8 mouse cellular contexts compared by ENCODE assay signal in the genomic region with DNA sequence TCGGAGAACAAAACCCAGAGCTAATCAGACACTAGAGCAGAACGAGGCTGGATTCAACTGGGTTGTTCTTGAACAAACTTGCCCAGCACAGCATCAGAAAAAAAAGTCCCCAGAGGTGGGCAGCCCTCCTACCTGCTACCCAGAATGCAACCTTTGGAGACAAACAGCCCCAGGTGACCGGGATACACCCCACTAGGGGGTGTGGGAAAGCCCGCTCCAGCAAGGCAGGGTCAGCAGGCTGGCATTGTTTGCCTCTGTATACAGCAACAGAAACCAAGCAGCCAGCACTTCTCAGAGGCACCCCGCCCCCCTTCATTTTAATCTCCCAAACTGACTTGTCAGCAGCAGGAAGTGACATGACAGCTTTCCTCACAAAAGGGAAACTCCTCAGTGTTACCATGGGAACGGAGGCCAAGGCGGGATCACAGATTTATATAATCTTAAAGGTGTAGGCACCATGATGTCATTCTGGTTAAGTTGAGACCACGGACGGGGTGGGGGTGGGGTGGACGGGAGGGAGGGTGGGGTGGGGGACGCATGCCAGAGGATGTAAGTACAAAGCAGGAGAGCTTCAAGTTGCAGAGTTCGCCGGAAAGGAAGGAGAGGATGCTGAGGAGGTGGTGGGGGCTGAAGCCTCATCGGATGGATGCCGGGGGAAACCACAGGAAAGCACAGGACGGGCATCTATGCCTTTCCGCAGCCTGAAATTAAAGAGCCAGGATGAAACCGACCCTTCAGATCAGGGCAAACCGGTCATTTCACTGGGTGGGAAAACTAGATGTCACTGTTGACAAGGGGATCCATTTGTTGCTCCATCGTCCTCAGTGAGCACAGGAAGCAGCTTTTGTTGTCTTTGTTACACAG. TPM values are rescaled to one million over a fixed set of nuclear protein-coding genes. Genes with fewer than 3 reads are reported as not detected.
DNase-seq lines count a peak whose midpoint lies in the region; ATAC-seq and TF ChIP-seq lines count a peak whose summit lies in the region.

No protein-coding gene starts in this region.

- H3K4me1 ChIP-seq in G1E (ENCODE audit: insufficient read depth, low read depth, low read length), result peaks cover 31% of the 10 kb centered on the region
- peaks cover 4% of the 10 kb centered on the region; the same call in 1 of the 2 replicates for H3K4me1 ChIP-seq in brown adipose tissue, adult 24 weeks (ENCODE audit: control insufficient read depth, insufficient read depth, insufficient read length, low read length)
- peaks cover 45% of the 10 kb centered on the region for H3K4me1 ChIP-seq in forebrain, embryonic 14.5 days (ENCODE audit: control insufficient read depth, insufficient read depth, low read length)
- H3K4me1 ChIP-seq in hindbrain, embryonic 10.5 days (replicated peaks), result peaks cover 60% of the 10 kb centered on the region
- peaks cover 58% of the 10 kb centered on the region for H3K4me1 ChIP-seq in lung, embryonic 15.5 days
- peaks cover 26% of the 10 kb centered on the region for H3K4me1 ChIP-seq in olfactory bulb, adult 2 months (ENCODE audit: control insufficient read depth, insufficient read depth, low read length)

- peak overlapping the region; percentile 94 for H3K4me2 ChIP-seq in forebrain, embryonic 14.5 days (ENCODE audit: low read length)
- peak overlapping the region; percentile 88 for H3K4me2 ChIP-seq in lung, embryonic 15.5 days

- WGBS in forebrain, embryonic 14.5 days, result under 1% methylated on average over 20 of the region's 20 CpGs
- 3% methylated on average over 20 of the region's 20 CpGs for WGBS in hindbrain, embryonic 10.5 days
- 3% methylated on average over 20 of the region's 20 CpGs for WGBS in lung, embryonic 15.5 days
- WGBS in olfactory bulb, adult 2 months, result 5% methylated on average over 20 of the region's 20 CpGs

- H3K27ac ChIP-seq in brown adipose tissue, adult 24 weeks (replicated peaks; ENCODE audit: low read depth, low read length), result peak overlapping the region; percentile 87
- peak overlapping the region; percentile 93 for H3K27ac ChIP-seq in forebrain, embryonic 14.5 days (ENCODE audit: low read depth, low read length)
- H3K27ac ChIP-seq in hindbrain, embryonic 10.5 days, result peak overlapping the region; percentile 95
- peak overlapping the region; percentile 95 for H3K27ac ChIP-seq in lung, embryonic 15.5 days
- peak overlapping the region; percentile 82 for H3K27ac ChIP-seq in olfactory bulb, adult 2 months (ENCODE audit: insufficient read depth, low read depth, low read length)

- H3K9me3 ChIP-seq in G1E (replicated peaks), result no peaks in the 10 kb centered on the region
- H3K9me3 ChIP-seq in forebrain, embryonic 14.5 days (replicated peaks; ENCODE audit: control insufficient read depth, low read length), result no peaks in the 10 kb centered on the region
- H3K9me3 ChIP-seq in hindbrain, embryonic 10.5 days, result no peaks in the 10 kb centered on the region
- H3K9me3 ChIP-seq in lung, embryonic 15.5 days, result no peaks in the 10 kb centered on the region

- no peak overlapping the region for H3K4me3 ChIP-seq in G1E (ENCODE audit: low read depth, low read length)
- peak overlapping the region; percentile 41 for H3K4me3 ChIP-seq in brown adipose tissue, adult 24 weeks (ENCODE audit: insufficient read depth, low read depth, low read length)
- peak overlapping the region; percentile 31 for H3K4me3 ChIP-seq in forebrain, embryonic 14.5 days (ENCODE audit: low read depth, low read length)
- H3K4me3 ChIP-seq in hindbrain, embryonic 10.5 days, result peak overlapping the region; percentile 48
- peak overlapping the region; percentile 12 for H3K4me3 ChIP-seq in lung, embryonic 15.5 days
- H3K4me3 ChIP-seq in olfactory bulb, adult 2 months (ENCODE audit: insufficient read depth, low read depth, low read length), result peak overlapping the region; percentile 9

- TF ChIP-seq POLR2A in olfactory bulb, adult 2 months (IDR thresholded peaks at IDR 0.05; ENCODE audit: insufficient read depth, low read depth, low read length), result no peak

- DNase-seq in G1E (ENCODE audit: low spot score), result no peak
- peak; percentile 98 for DNase-seq in forebrain, embryonic 14.5 days (ENCODE audit: low spot score)
- peak; percentile 89 for DNase-seq in hindbrain, embryonic 10.5 days (ENCODE audit: low spot score)
- peak; percentile 92 for DNase-seq in layer of hippocampus, adult 9-11 months
- peak; percentile 64 to 69 for DNase-seq in thymus, postnatal 36 days

- peaks cover 28% of the 10 kb centered on the region for H3K27me3 ChIP-seq in G1E (ENCODE audit: insufficient read depth, low read length)
- H3K27me3 ChIP-seq in forebrain, embryonic 14.5 days (replicated peaks; ENCODE audit: control insufficient read depth, insufficient read depth, low read length), result no peaks in the 10 kb centered on the region
- H3K27me3 ChIP-seq in hindbrain, embryonic 10.5 days (ENCODE audit: insufficient read depth, poor library complexity, severe bottlenecking), result no peaks in the 10 kb centered on the region
- H3K27me3 ChIP-seq in lung, embryonic 15.5 days, result no peaks in the 10 kb centered on the region

- H3K36me3 ChIP-seq in G1E (replicated peaks), result peaks cover 16% of the 10 kb centered on the region
- H3K36me3 ChIP-seq in forebrain, embryonic 14.5 days (ENCODE audit: control insufficient read depth, insufficient read depth, low read length), result peaks cover 17% of the 10 kb centered on the region; the same call in 1 of the 2 replicates
- H3K36me3 ChIP-seq in hindbrain, embryonic 10.5 days, result peaks cover 20% of the 10 kb centered on the region
- 0 out of 2 replicates have a peak, but pooled peaks cover 3% of the 10 kb centered on the region for H3K36me3 ChIP-seq in lung, embryonic 15.5 days

- no peak for TF ChIP-seq CTCF in G1E (IDR thresholded peaks at IDR 0.05; ENCODE audit: low read depth, low read length)
- no peak for TF ChIP-seq CTCF in olfactory bulb, adult 2 months (IDR thresholded peaks at IDR 0.05; ENCODE audit: insufficient read depth, low read depth, low read length)

- peak overlapping the region; percentile 70 for H3K9ac ChIP-seq in forebrain, embryonic 14.5 days (ENCODE audit: low read length)
- 0 out of 2 replicates have a peak overlapping the region, but pooled peaks have one; percentile 27 for H3K9ac ChIP-seq in lung, embryonic 15.5 days

- ATAC-seq in G1E (ENCODE audit: extremely low read depth, insufficient number of reproducible peaks, low FRiP score, poor library complexity, severe bottlenecking), result peak; percentile 40
- ATAC-seq in forebrain, embryonic 14.5 days, result peak; percentile 78
- ATAC-seq in lung, embryonic 15.5 days (ENCODE audit: borderline replicate concordance, extremely low read depth, low FRiP score, low TSS enrichment), result peak; percentile 72

RNA-seq across cellular contexts. Expression of a gene that starts 58.2 kb away (rescaled TPM):
- total RNA-seq in G1E (2014; fragmentation: Nextera tagmentation) (92.7 and 103 TPM in 2 replicates), G1E (2017) (22.1 and 23.2 TPM in 2 replicates)
- 31.7 and 37.1 TPM in 2 replicates for polyA plus RNA-seq in G1E (2012)
- polyA plus RNA-seq in brown adipose tissue, adult 24 weeks (2012; ENCODE audit: insufficient read depth, insufficient read length, missing spikeins), result 124 and 179 TPM in 2 replicates
- polyA plus RNA-seq in forebrain, embryonic 14.5 days (2014; fragmentation: Nextera tagmentation; extraction: Ambion mirVana), result 126 and 134 TPM in 2 replicates
- polyA plus RNA-seq in hindbrain, embryonic 10.5 days (2016; fragmentation: Nextera tagmentation; extraction: Ambion mirVana), result 97.7 and 103 TPM in 2 replicates
- polyA plus RNA-seq in lung, embryonic 15.5 days (2015; fragmentation: Nextera tagmentation; extraction: Ambion mirVana), result 97.3 and 102 TPM in 2 replicates
- not detected in 2 replicates for polyA plus RNA-seq in olfactory bulb, adult 2 months (2012; ENCODE audit: insufficient read depth, insufficient read length, low replicate concordance, missing spikeins)

RNA-seq across cellular contexts. Expression of a gene that starts 58.9 kb away (rescaled TPM):
- total RNA-seq in G1E (2014; fragmentation: Nextera tagmentation) (41.8 and 43.0 TPM in 2 replicates), G1E (2017) (4.9 and 5.0 TPM in 2 replicates)
- polyA plus RNA-seq in G1E (2012), result 5.5 and 6.3 TPM in 2 replicates
- 44.4 and 326 TPM in 2 replicates for polyA plus RNA-seq in brown adipose tissue, adult 24 weeks (2012; ENCODE audit: insufficient read depth, insufficient read length, missing spikeins)
- polyA plus RNA-seq in forebrain, embryonic 14.5 days (2014; fragmentation: Nextera tagmentation; extraction: Ambion mirVana), result 58.4 and 66.0 TPM in 2 replicates
- 26.8 and 36.8 TPM in 2 replicates for polyA plus RNA-seq in hindbrain, embryonic 10.5 days (2016; fragmentation: Nextera tagmentation; extraction: Ambion mirVana)
- polyA plus RNA-seq in lung, embryonic 15.5 days (2015; fragmentation: Nextera tagmentation; extraction: Ambion mirVana), result 23.1 and 25.9 TPM in 2 replicates
- polyA plus RNA-seq in olfactory bulb, adult 2 months (2012; ENCODE audit: insufficient read depth, insufficient read length, low replicate concordance, missing spikeins), result not detected in 2 replicates
